Mouse (Mus musculus) embryo, embryonic 11.5 days (tissue): ENCODE results near the gene Tcstv1.
"Not testable (repeated sequence)": the region's sequence is repeated elsewhere in the genome, so short reads cannot be mapped to it uniquely, and the experiment has no call there.

Experiments
- DNase-seq: peaks from one replicate; pipeline ENCODE4 v3.0.0-alpha.2; 2012; ENCODE audit warnings: low read depth, low spot score

Gene Tcstv1

DNA sequence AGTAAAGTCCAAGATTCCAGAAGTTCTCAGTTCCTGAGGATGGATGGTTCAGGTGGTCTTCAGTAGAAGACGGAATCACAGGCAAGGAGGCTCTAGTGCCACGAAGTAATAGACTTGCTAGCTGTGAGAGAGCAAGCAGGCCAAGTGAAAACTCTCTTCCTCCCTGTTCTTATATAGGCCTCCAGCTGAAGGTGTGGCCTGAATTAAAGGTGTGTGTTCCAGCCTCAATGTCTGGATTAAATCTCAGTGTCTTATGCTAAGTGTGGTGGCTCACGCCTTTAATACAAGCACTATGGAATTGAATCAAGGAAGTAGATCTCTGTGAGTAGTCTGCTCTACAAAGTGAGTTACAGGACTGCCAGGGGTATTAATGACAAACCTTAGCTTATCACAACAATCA is at the start of gene Tcstv1:
Tcstv1 (minus strand) TSS at position 101 of the 400 bp plus-strand sequence.
- DNase-seq: not testable (repeated sequence)

DNA sequence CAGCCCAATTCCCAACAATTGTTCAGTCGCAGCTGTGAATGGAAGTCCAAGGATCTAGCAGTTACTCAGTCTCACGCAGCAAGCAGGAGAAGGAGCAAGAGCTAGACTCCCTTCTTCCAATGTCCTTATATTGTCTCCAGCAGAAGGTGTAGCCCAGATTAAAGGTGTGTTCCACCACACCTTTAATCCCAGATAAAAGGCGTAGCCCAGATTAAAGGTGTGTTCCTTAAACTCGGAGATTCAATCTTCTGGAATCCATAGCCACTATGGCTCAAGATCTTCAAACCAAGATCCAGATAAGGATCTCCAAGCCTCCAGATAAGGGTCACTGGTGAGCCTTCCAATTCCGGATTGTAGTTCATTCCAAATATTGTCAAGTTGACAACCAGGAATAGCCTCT is 34.6 kb upstream of the Tcstv1 start, which contains the start of gene Gm21761:
Gm21761 (minus strand) TSS at position 101 of the 400 bp plus-strand sequence.
- DNase-seq: not testable (repeated sequence)

DNA sequence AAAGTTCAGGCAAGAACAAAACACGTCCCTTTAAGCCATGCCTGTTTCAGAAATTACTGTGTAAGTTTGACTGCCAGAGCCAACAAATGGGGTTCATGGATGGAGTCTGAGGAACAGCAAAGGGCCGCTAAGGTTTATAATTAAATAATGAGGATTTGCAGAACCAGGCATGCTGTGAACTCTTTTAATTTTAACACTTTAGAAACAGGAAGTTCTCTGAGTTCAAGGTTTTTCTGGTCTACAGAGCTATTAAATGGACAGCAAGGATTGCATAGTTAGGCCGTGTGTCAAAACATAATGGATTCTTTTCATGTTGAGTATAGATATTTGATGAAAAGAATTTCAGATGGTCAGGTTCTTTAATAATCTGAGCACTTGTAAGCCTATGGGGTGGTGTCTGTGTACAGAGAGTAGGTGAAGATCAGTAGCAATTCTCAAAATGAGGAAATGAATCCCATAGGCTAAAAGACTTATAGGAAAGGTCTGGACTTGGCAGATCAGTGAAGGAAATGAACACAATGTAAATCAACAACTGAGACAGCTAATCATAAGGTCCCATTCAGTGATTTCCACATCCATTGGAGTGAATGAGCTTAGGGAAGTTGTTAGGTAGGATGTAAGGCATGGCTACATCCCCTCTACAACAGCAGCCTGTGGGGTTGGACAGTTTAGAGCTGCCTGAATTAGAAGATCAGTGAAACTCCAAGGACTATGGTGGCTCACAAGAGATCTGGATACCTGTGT is 30.2 kb upstream of the Tcstv1 start:
- DNase-seq: not testable (repeated sequence)

DNA sequence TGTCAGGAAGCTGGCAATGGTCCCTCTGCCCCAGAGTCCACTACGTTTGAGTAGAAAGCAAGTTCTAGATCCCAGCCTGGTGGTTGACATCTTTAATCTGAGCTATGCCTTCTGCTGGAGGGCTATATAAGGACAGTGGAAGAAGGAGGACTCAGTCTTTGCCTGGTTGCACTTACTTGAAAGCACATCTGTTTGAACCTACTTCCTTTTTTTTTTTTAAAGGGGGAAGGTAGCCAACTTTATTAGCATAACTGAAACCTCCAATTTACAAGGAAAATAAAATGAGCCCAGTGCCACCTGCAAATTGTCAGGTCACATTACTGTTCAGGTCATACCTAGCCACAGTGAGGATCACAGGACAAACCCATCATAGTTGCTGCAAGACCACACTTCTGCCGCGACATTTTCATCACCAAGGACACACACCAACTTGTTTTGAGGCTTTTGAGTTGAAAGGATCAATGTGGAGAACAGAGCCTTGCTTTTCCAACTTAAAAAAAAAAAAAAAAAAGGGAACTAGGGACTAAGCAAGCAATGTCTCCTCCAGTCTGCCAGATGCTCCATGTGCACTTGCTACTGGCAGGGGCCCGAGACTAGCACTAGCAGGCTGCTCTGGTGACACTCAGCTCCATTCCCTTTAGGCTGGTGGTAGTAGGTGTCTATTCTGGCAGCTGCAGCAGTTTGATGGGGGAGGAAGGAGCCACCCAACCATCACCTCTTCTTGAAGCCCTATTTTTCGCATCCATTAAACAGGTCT is 22.6 kb upstream of the Tcstv1 start:
- not testable (repeated sequence) for DNase-seq

DNA sequence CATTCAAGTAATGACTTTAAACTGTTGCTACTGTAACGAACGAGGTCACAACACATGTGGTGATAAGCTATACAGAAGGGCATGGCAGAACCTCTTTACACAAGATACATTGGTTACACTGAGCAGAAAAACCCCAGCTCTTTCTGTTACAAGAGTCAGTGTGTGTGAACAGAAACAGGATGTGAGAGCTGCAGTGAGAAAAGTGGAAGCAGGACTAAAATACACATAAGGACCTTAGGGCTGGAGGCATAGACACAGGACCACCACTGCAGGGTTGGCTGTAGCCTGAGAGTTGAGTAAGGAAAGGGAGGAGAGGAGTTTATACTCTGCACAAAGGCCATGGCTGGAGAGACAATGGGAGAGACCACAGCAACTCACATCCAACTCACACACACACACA is 21.9 kb upstream of the Tcstv1 start:
- not testable (repeated sequence) for DNase-seq

DNA sequence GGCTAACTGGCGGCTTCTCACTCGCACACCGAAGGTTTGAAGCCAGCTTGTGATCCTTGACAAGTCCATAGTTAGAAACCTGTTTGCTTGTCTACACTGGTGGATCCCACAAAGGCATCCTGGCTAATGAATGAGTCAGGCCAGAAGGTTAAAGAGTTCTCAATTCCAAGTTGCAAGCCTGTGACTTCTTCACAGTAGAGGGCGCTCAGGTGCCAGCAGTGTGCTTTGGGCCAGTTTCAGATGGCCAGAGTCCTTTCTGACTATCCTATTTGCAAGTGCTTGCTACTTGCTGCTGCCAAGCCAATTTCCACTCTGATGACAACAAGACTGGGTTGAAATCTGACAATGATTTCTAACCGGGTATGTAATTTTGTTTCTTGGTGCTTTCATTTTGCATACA is 4.0 kb upstream of the Tcstv1 start:
- not testable (repeated sequence) for DNase-seq

DNA sequence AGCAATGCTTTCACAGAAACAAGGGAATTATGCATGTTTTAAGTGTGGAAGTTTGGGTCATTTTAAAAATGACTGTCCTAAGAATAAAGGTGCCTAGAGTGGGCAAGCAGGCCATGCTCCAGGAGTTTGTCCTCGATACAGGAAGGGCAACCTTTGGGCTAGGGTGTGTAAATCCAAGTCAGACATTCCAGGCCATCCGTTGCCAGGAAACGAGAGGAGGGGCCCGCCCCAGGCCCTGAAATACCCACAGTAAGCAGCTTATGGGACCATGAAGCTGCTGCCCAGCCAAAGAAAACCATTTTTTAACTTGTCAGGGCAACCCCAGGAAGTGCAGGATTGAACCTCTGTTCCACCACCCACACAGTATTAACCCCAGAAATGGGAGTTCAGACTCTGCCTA is 7.7 kb downstream of the Tcstv1 start:
- DNase-seq: not testable (repeated sequence)

DNA sequence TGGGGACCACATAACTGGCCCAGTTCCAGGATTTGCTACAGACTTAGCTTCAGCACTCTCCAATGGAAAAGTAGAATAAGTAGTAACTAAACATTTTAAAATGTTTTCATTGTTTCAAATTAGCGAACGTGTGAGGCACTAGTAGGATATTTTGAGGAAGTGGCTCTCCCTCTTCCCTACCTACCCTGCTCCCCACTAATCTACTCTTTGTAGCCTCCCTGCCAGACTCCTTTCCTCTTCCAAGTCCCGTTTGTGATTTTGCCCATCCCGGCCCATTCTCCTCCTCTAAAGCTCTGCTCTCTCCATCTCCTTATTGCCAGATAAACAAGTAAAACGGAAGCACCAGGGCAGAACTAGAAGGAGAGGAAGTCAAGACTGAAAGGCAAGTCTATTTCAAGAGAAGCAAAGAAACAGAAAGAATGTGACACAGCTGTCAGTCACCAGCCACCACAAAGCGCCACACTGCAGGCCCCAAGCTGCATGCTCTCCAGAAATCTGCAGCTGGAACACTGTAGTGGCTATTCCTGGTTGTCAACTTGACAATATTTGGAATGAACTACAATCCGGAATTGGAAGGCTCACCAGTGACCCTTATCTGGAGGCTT is 30.1 kb downstream of the Tcstv1 start:
- DNase-seq: not testable (repeated sequence)

DNA sequence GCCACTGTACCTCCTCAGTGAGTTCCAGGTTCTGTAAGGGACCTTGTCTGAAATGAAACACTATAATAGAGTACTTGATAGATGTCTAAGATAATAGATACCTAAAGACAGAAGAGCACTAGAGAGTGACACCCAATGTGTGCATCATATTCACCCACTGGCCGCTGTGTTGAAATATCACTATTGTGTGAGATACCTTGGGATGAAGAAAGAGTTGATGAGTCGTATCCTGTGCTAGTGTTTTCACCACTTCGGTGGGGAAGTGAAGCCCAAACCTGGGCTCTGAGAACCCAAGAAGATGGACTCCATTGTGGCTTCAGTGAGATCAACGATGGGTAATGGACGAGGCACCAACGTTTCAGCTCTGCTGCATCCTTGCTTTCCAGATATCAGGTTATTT is 32.2 kb downstream of the Tcstv1 start:
- DNase-seq: not testable (repeated sequence)
